In genomic region chr4:116666625-116667024, GRCm38 (mm10) we compare ENCODE assay signal across 1 mouse cellular context.
TF ChIP-seq lines count a peak whose summit lies in the region.

No protein-coding gene starts in this region.

TF ChIP-seq in CH12.LX, 34 proteins besides CTCF, POLR2A, EP300 and RAD21:
- no peak for TF ChIP-seq JUN (IDR thresholded peaks at IDR 0.05; ENCODE audit: insufficient read depth, low read depth, low read length)
- no peak for TF ChIP-seq CHD2 (IDR thresholded peaks at IDR 0.05; ENCODE audit: low read length)
- no peak for TF ChIP-seq MXI1 (IDR thresholded peaks at IDR 0.05; ENCODE audit: low read depth, low read length)
- TF ChIP-seq TCF12 (IDR thresholded peaks at IDR 0.05; ENCODE audit: low read depth, low read length), result 0 out of 2 replicates have a peak, but pooled peaks have one; percentile 13
- no peak for TF ChIP-seq MAX (IDR thresholded peaks at IDR 0.05; ENCODE audit: low read length)
- no peak for TF ChIP-seq MEF2A (IDR thresholded peaks at IDR 0.05; ENCODE audit: borderline replicate concordance, low read depth, low read length)
- TF ChIP-seq UBTF (IDR thresholded peaks at IDR 0.05; ENCODE audit: low read depth, low read length), result no peak
- no peak for TF ChIP-seq GABPA (IDR thresholded peaks at IDR 0.05; ENCODE audit: insufficient replicate concordance, low read depth, low read length)
- TF ChIP-seq ZNF384 (IDR thresholded peaks at IDR 0.05; ENCODE audit: low read depth, low read length), result no peak
- TF ChIP-seq PAX5 (IDR thresholded peaks at IDR 0.05; ENCODE audit: low read length), result no peak
- TF ChIP-seq HCFC1 (IDR thresholded peaks at IDR 0.05; ENCODE audit: low read depth, low read length), result no peak
- TF ChIP-seq ETS1 (conservative IDR thresholded peaks at IDR 0.05; ENCODE audit: low read depth, low read length), result peak; percentile 42; the same call in 1 of the 2 replicates
TF ChIP-seq in CH12.LX: peak in this region for 2.
